Mouse (Mus musculus): ENCODE results near the gene Mbip. TPM values are rescaled to one million over a fixed set of nuclear protein-coding genes. Genes with fewer than 3 reads are reported as not detected.

The Mbip gene
- total and polyA plus RNA-seq, 3 experiments, result 28.3 to 82.7 (median 47.6) TPM

DNA sequence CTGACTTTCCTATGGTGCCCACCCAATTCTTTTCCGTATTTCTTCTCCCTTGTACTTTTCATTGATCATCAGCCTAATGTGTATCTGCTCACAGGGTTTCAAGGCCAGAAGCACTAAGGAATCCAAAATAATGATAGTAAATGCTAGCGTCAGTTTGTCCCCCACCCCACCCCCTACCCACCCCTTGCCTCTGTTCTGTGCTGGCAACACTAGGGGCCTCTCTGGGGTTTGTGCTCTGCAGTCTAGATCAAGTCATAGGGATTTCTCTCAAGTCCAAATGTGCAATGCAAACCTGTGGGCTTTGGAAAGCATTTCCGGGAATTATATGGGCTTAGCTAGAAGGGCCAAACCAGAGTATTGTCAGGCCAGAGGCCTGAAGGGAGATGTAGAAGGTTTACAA is 46.1 kb downstream of the Mbip start:
- TF ChIP-seq MXI1 (IDR thresholded peaks at IDR 0.05; ENCODE audit: low read depth, low read length) (no peak), JUN (IDR thresholded peaks at IDR 0.05; ENCODE audit: insufficient read depth, low read depth, low read length) (no peak), CTCF (conservative IDR thresholded peaks at IDR 0.05 in 1 of 2, IDR thresholded peaks at IDR 0.05 in 1 of 2; ENCODE audit: low read depth in 2 of 2, low read length in 2 of 2) (no peak), BHLHE40 (IDR thresholded peaks at IDR 0.05; ENCODE audit: low read depth, low read length) (no peak), E2F4 (IDR thresholded peaks at IDR 0.05; ENCODE audit: insufficient replicate concordance, low read depth, low read length) (no peak), RCOR1 (conservative IDR thresholded peaks at IDR 0.05; ENCODE audit: low read depth, low read length) (no peak), GABPA (IDR thresholded peaks at IDR 0.05; ENCODE audit: insufficient replicate concordance, low read depth, low read length) (no peak), ELF1 (IDR thresholded peaks at IDR 0.05; ENCODE audit: low read depth, low read length) (no peak), NRF1 (IDR thresholded peaks at IDR 0.05; ENCODE audit: low read depth, low read length) (no peak), SMC3 (IDR thresholded peaks at IDR 0.05; ENCODE audit: low read depth, low read length) (no peak), MAZ (IDR thresholded peaks at IDR 0.05; ENCODE audit: low read depth, low read length) (no peak)
- H3K4me3 ChIP-seq (replicated peaks in 1 of 3; ENCODE audit: low read depth in 2 of 3, low read length in 2 of 3, poor library complexity in 1 of 3), result no peak overlapping the region
- no peak overlapping the region for H3K27ac ChIP-seq (ENCODE audit: insufficient read depth, low read depth)
- H3K27me3 ChIP-seq (replicated peaks), result no peaks in the 10 kb centered on the region
- H3K4me1 ChIP-seq (ENCODE audit: control insufficient read depth in 1 of 2, insufficient read depth in 2 of 2), result peaks cover 3 to 10% of the 10 kb centered on the region in 2 experiments; a peak in 3 of 4 replicates
- in situ Hi-C loops (cut with MboI; ENCODE audit: low pct_ligation_motif_present, low pct_unique_long_range_greater_than_20kb, low sequenced_read_pairs) (no loop called here), dilution Hi-C loops (cut with MboI; ENCODE audit: extremely low pct_ligation_motif_present, extremely low pct_unique_long_range_greater_than_20kb, low sequenced_read_pairs) (no loop called here)
- DNase-seq (ENCODE audit: extremely low read depth), result no peak
- no peaks in the 10 kb centered on the region for H3K79me2 ChIP-seq (replicated peaks; ENCODE audit: control insufficient read depth, extremely low read depth, insufficient read depth, poor library complexity, severe bottlenecking)
- no peaks in the 10 kb centered on the region for H3K36me3 ChIP-seq (replicated peaks in 1 of 2; ENCODE audit: control insufficient read depth in 1 of 2, insufficient read depth in 1 of 2, low read length in 1 of 2)
- no peak overlapping the region for H3K9ac ChIP-seq (ENCODE audit: insufficient read depth, low read depth)
- H3K9me3 ChIP-seq (replicated peaks; ENCODE audit: low read length), result no peaks in the 10 kb centered on the region
- no peak overlapping the region for H3K4me2 ChIP-seq (ENCODE audit: insufficient read depth, low read depth, poor library complexity, severe bottlenecking)

DNA sequence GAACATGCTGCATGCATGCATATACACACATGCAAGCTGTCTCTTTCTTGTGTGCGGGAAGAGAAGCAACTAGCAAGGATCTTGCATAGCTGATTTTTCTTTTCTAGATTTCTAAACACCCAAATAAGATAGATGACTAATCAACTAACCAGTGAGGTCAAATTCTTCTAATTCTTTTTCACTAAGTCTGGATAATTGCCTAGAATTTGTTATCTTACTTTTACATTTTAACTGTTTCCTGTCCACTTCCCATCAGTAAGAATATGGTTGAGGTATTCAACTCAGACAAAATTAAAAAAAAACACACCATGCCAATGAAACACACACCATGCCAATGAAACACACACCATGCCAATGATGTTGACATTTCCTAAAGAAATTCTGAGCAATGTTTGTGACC is 46.8 kb downstream of the Mbip start:
- no peaks in the 10 kb centered on the region for H3K9me3 ChIP-seq (replicated peaks; ENCODE audit: low read length)
- no peak overlapping the region for H3K4me3 ChIP-seq (replicated peaks in 1 of 3; ENCODE audit: low read depth in 2 of 3, low read length in 2 of 3, poor library complexity in 1 of 3)
- H3K9ac ChIP-seq (ENCODE audit: insufficient read depth, low read depth), result no peak overlapping the region
- H3K4me2 ChIP-seq (ENCODE audit: insufficient read depth, low read depth, poor library complexity, severe bottlenecking), result no peak overlapping the region
- no peak for DNase-seq (ENCODE audit: extremely low read depth)
- H3K27me3 ChIP-seq (replicated peaks), result no peaks in the 10 kb centered on the region
- in situ Hi-C loops (cut with MboI; ENCODE audit: low pct_ligation_motif_present, low pct_unique_long_range_greater_than_20kb, low sequenced_read_pairs) (no loop called here), dilution Hi-C loops (cut with MboI; ENCODE audit: extremely low pct_ligation_motif_present, extremely low pct_unique_long_range_greater_than_20kb, low sequenced_read_pairs) (no loop called here)
- no peaks in the 10 kb centered on the region for H3K36me3 ChIP-seq (replicated peaks in 1 of 2; ENCODE audit: control insufficient read depth in 1 of 2, insufficient read depth in 1 of 2, low read length in 1 of 2)
- TF ChIP-seq POLR2A (IDR thresholded peaks at IDR 0.05; ENCODE audit: low read depth, low read length) (no peak), MXI1 (IDR thresholded peaks at IDR 0.05; ENCODE audit: low read depth, low read length) (no peak), ZC3H11A (IDR thresholded peaks at IDR 0.05; ENCODE audit: low read depth, low read length) (no peak), HCFC1 (IDR thresholded peaks at IDR 0.05; ENCODE audit: low read depth, low read length) (no peak), ZKSCAN1 (IDR thresholded peaks at IDR 0.05; ENCODE audit: borderline replicate concordance, low read depth, low read length) (no peak), USF1 (IDR thresholded peaks at IDR 0.05; ENCODE audit: low read depth, low read length) (no peak), POLR2AphosphoS2 (IDR thresholded peaks at IDR 0.05; ENCODE audit: low read depth, low read length) (no peak), TCF12 (IDR thresholded peaks at IDR 0.05; ENCODE audit: low read depth, low read length) (no peak), ELF1 (IDR thresholded peaks at IDR 0.05; ENCODE audit: low read depth, low read length) (no peak), NRF1 (IDR thresholded peaks at IDR 0.05; ENCODE audit: low read depth, low read length) (no peak), MAFK (IDR thresholded peaks at IDR 0.05; ENCODE audit: insufficient replicate concordance, low read length) (no peak), CHD1 (IDR thresholded peaks at IDR 0.05; ENCODE audit: low read depth, low read length) (no peak), BHLHE40 (IDR thresholded peaks at IDR 0.05; ENCODE audit: low read depth, low read length) (no peak)
- no peak overlapping the region for H3K27ac ChIP-seq (ENCODE audit: insufficient read depth, low read depth)
- H3K79me2 ChIP-seq (replicated peaks; ENCODE audit: control insufficient read depth, extremely low read depth, insufficient read depth, poor library complexity, severe bottlenecking), result no peaks in the 10 kb centered on the region
- H3K4me1 ChIP-seq (ENCODE audit: control insufficient read depth in 1 of 2, insufficient read depth in 2 of 2), result peaks cover 3 to 10% of the 10 kb centered on the region in 2 experiments; a peak in 3 of 4 replicates

Measured in CH12.LX (cell line).